In the genomic region with DNA sequence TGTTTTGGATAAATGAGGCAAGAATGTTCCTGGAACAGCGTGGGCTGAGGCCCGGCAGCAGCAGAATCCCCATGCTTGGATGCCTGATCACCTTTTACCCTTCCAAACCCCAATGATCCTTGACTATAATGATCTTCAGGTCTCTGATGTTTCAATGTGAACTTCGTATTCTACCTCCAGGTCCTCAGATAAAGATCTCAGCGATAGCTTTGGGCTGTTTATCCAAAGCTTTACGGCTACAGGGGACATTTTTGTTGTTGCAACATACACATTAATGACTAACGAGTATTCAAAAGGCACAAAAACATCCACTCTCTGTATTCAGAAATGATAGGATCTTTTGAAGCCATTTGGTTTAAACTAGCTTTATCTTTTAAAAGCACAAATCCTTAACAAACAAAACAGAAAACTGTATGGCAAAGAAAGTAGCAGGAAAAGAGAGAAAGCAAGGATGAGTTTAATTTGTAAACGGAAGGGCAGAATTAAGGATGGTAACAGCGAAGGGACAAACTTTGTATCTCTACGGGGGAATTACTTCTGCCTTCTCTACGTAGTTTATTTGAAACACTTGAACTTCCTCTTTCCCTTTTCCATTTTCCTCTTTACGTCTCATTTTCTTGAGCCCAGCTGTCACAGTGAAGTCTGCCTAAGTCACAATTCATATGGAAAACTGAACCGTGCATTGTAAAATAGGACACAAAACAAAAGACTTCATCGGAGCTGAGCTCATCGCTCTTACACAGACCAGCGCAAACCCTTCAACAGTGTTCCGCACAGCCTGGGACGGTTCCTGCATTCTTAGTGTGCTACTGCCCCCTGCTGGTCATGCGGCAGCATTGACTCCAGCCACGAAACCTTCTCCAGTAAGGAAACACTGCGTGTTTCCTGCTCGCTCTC, we compare ENCODE assay signal across 1 mouse cellular context.
TF ChIP-seq lines count a peak whose summit lies in the region.

No protein-coding gene starts in this region.

TF ChIP-seq in CH12.LX, 34 proteins besides CTCF, POLR2A, EP300 and RAD21 (continued from another document):
- peak; percentile 67 for TF ChIP-seq IRF4 (IDR thresholded peaks at IDR 0.05; ENCODE audit: low read depth, low read length)
- peak; percentile 72; the same call in 1 of the 2 replicates for TF ChIP-seq E2F4 (IDR thresholded peaks at IDR 0.05; ENCODE audit: insufficient replicate concordance, low read depth, low read length)
- 0 out of 2 replicates have a peak, but pooled peaks have one; percentile 68 for TF ChIP-seq MAFK (IDR thresholded peaks at IDR 0.05; ENCODE audit: insufficient replicate concordance, low read length)
- TF ChIP-seq USF1 (IDR thresholded peaks at IDR 0.05; ENCODE audit: low read depth, low read length) = no peak
- TF ChIP-seq MXI1 (IDR thresholded peaks at IDR 0.05; ENCODE audit: low read depth, low read length) = no peak
- TF ChIP-seq ZNF384 (IDR thresholded peaks at IDR 0.05; ENCODE audit: low read depth, low read length) = 0 out of 2 replicates have a peak, but pooled peaks have one; percentile 59
- TF ChIP-seq MYC (IDR thresholded peaks at IDR 0.05; ENCODE audit: low read depth, low read length) = peak; percentile 67; the same call in 1 of the 2 replicates
- no peak for TF ChIP-seq USF2 (conservative IDR thresholded peaks at IDR 0.05; ENCODE audit: low read depth, low read length)
- TF ChIP-seq SMC3 (IDR thresholded peaks at IDR 0.05; ENCODE audit: low read depth, low read length) = peak; percentile 96
- peak; percentile 25; the same call in 1 of the 2 replicates for TF ChIP-seq JUN (IDR thresholded peaks at IDR 0.05; ENCODE audit: insufficient read depth, low read depth, low read length)
- no peak for TF ChIP-seq UBTF (IDR thresholded peaks at IDR 0.05; ENCODE audit: low read depth, low read length)
- no peak for TF ChIP-seq POLR2AphosphoS2 (IDR thresholded peaks at IDR 0.05; ENCODE audit: low read depth, low read length)
- no peak for TF ChIP-seq PAX5 (IDR thresholded peaks at IDR 0.05; ENCODE audit: low read length)
- peak; percentile 77 for TF ChIP-seq MEF2A (IDR thresholded peaks at IDR 0.05; ENCODE audit: borderline replicate concordance, low read depth, low read length)
- TF ChIP-seq BHLHE40 (IDR thresholded peaks at IDR 0.05; ENCODE audit: low read depth, low read length) = 0 out of 2 replicates have a peak, but pooled peaks have one; percentile 51
- peak; percentile 75; the same call in 1 of the 2 replicates for TF ChIP-seq MAX (IDR thresholded peaks at IDR 0.05; ENCODE audit: low read length)
- TF ChIP-seq HCFC1 (IDR thresholded peaks at IDR 0.05; ENCODE audit: low read depth, low read length) = peak; percentile 80
- TF ChIP-seq GABPA (IDR thresholded peaks at IDR 0.05; ENCODE audit: insufficient replicate concordance, low read depth, low read length) = no peak
